Mouse (Mus musculus) CD8-positive naive resting alpha-beta T cell, adult 2 months (primary cell): ENCODE results near the gene Il12rb1.
"Not testable (repeated sequence)": the region's sequence is repeated elsewhere in the genome, so short reads cannot be mapped to it uniquely, and the experiment has no call there.

Experiments used
- DNase-seq, 2 experiments: peaks; one replicate each; pipeline ENCODE4 v3.0.0; 2022; ENCODE audit warnings: low read depth in 2 of 2, low spot score in 2 of 2

The Il12rb1 gene

GRCm38 (mm10) chr8:70800648-70801047 lies 7.6 kb upstream of the Il12rb1 start:
- no peak for DNase-seq

GRCm38 (mm10) chr8:70801156-70801555 lies 7.1 kb upstream of the Il12rb1 start:
- DNase-seq = peak in 1 of 2 experiments; percentile 29

GRCm38 (mm10) chr8:70801830-70802229 lies 6.4 kb upstream of the Il12rb1 start:
- DNase-seq = no peak

- no peak for DNase-seq
Observed at GRCm38 (mm10) chr8:70802786-70803510, 5.3 kb upstream of the Il12rb1 start.

- no peak for DNase-seq
Observed at GRCm38 (mm10) chr8:70803761-70804480, 4.3 kb upstream of the Il12rb1 start.

- peak in 1 of 2 experiments; percentile 47 for DNase-seq
Observed at GRCm38 (mm10) chr8:70804481-70805206, 3.6 kb upstream of the Il12rb1 start, which contains the start of gene Mast3. Gene Mast3 (minus strand): TSS chr8:70805054.

- peak; percentile 32 to 54 for DNase-seq
Observed at GRCm38 (mm10) chr8:70806541-70806940, 1.7 kb upstream of the Il12rb1 start.

GRCm38 (mm10) chr8:70807304-70807703 lies 945 bp upstream of the Il12rb1 start:
- no peak for DNase-seq

GRCm38 (mm10) chr8:70808955-70809701 lies 879 bp downstream of the Il12rb1 start:
- DNase-seq = no peak

GRCm38 (mm10) chr8:70810962-70811680 lies 2.9 kb downstream of the Il12rb1 start:
- DNase-seq = peak in 1 of 2 experiments; percentile 49

GRCm38 (mm10) chr8:70812055-70812454 lies 3.8 kb downstream of the Il12rb1 start:
- DNase-seq = no peak

GRCm38 (mm10) chr8:70812885-70813284 lies 4.6 kb downstream of the Il12rb1 start:
- no peak for DNase-seq

- DNase-seq = no peak
Observed at GRCm38 (mm10) chr8:70816679-70817078, 8.4 kb downstream of the Il12rb1 start.

- DNase-seq = no peak
Observed at GRCm38 (mm10) chr8:70820101-70820935, 12.1 kb downstream of the Il12rb1 start.

GRCm38 (mm10) chr8:70821399-70821962 lies 13.2 kb downstream of the Il12rb1 start:
- peak; percentile 57 to 62 for DNase-seq

GRCm38 (mm10) chr8:70821992-70822391 lies 13.7 kb downstream of the Il12rb1 start:
- DNase-seq = no peak

- DNase-seq = not testable (repeated sequence)
Observed at GRCm38 (mm10) chr8:70822594-70822993, 14.3 kb downstream of the Il12rb1 start.

- DNase-seq = no peak
Observed at GRCm38 (mm10) chr8:70823802-70824201, 15.6 kb downstream of the Il12rb1 start.

GRCm38 (mm10) chr8:70825816-70826215 lies 17.6 kb downstream of the Il12rb1 start:
- no peak for DNase-seq
